Mouse (Mus musculus): ENCODE measurements at regions not wholly inside any gene's neighbourhood (a gene's known extent, or its start where the extent isn't known, plus 50 kb on each side); places are given as distances from the start of the nearest gene placed in this dataset.

- no peak for DNase-seq
Measured at GRCm38 (mm10) chr8:38723254-38723653, 1729.8 kb downstream of the AI429214 start.

- no peak for DNase-seq
Measured at GRCm38 (mm10) chr8:38725257-38725656, 1731.9 kb downstream of the AI429214 start.

- no peak for DNase-seq
Measured at GRCm38 (mm10) chr8:38747134-38747533, 1753.7 kb downstream of the AI429214 start.

DNA sequence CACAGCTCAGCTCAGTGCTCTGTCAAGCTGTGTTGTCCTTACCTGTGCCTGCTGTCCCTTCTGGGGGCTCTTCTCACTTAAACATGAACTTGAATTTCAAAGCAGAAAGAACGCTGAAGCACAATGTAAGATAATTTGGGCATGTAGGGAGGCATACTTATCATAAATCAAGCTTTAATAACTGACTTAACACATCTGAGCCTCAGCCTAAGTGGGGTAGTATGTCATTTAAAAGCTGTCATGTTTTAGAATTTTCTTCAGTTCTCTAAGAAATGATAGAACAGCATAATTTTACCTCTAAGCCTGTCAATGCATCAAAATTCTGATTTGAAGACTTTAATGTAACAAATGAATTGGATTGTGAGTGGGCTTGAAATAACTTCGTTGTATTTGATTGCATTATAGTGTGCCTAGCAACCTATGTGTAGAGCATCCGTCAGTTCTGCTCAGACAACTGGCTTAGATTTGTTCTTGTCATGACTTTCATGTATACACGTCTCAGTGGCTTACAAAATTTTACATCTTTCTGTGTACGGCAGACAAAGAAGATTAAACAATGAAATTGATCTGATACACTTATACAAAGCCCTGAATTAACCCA lies 1773.3 kb downstream of the AI429214 start:
- DNase-seq: no peak

DNA sequence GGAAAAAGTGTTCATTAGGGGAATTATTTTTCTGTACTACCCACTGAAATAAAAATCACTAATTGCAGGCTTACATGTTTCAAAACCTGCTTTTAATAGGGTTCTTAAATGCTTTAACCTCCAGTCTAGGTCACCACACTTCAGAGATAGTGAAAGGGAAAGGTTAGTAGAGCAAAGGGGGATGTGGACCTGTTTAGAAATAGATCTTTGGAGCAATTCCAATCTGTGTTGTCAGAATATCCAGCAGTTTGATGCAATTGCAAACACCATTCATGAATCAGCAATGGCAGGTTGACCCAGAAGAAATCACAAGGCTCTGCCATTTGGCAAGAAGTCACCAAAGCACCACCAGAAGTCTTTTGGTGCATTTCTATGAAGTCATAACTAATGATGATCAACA lies 1819.1 kb downstream of the AI429214 start:
- no peak for DNase-seq

DNA sequence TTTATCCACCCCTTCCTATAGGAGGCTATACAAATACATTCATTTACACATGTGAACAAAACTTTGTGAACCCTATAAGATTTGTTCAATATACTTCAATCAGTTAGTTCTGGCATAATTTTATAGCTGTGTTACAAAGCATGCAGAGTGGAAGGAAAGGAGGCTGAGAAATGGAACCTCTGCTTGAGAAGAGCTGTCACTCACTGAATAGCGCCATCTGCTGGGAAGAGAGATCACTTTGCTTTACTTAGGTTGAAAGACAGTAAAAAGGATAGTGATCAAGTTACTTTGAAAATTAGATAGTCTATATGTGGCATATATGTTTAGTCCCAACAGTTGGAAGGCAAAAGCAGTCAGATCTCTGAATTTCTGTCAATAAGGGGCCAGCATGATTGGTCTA lies 1824.8 kb downstream of the AI429214 start:
- DNase-seq: peak in 1 of 2 experiments; percentile 1

DNA sequence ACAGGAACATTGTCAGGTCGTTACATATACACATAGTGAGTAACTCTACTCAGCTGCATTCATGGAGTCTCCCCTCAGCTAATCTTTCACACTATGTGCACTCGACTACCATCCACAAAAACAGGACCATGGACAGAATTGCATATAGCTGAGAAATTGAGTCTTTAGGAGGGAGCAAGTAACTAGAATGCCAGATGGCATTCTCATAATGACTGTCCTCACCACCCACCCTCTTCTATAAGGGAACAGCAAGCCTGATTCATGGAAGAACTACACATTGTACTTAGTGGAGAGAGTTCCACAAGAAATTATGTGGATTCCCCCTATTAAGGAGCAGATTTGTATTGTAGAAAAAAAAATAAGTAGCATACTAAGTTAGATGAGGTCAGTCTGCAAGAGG lies 1813.4 kb upstream of the Adam24 start:
- no peak for DNase-seq

DNA sequence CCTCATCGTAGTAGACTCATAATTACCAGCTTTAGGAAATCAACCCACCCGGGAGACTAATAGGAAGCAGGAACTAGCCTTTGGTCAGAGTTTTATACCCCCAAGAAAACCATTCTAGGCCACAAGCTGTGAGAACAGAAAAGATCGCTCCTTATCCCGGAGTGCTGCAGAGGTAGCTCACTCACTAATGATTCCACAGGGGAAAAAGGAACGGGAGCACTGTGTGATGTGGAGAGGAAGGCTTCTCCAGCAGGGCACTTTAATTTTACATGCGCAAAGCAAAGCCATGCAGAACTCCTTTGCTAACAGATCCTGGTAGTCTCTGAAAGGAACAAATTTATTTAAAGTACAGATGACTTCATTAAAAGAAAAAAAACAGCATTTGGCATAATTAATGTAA lies 1807.5 kb upstream of the Adam24 start:
- no peak for DNase-seq

All from lung, adult 18-20 months (tissue).